Mouse (Mus musculus) forebrain, embryonic 16.5 days (tissue): Measurements from ENCODE around the gene Net1. TPM values are rescaled to one million over a fixed set of nuclear protein-coding genes. Genes with fewer than 3 reads are reported as not detected.
"Not testable (repeated sequence)": the region's sequence is repeated elsewhere in the genome, so short reads cannot be mapped to it uniquely, and the experiment has no call there.

Experiments used
- ATAC-seq: fragments of 200-750 bp; cut with Nextera tagmentation; 2 replicates; pipeline ENCODE4 v1.8.0; 2017; ENCODE audit warnings: mild to moderate bottlenecking, moderate library complexity
- H3K27ac ChIP-seq: fragments of 300-500 bp; sonication (generic); 2 replicates; pipeline ENCODE4 v1.5.1; 2014; ENCODE audit warnings: low read length, control low read depth
- H3K27me3 ChIP-seq: fragments of 300-500 bp; sonication (generic); replicated peaks from 2 replicates; pipeline ENCODE4 v1.6.1; 2014; ENCODE audit warnings: low read length; ENCODE audit not compliant: control insufficient read depth, insufficient read depth
- H3K36me3 ChIP-seq: fragments of 300-500 bp; sonication (generic); 2 replicates; pipeline ENCODE4 v1.6.1; 2014; ENCODE audit not compliant: control insufficient read depth, insufficient read depth
- H3K4me1 ChIP-seq: fragments of 300-500 bp; sonication (generic); replicated peaks from 2 replicates; pipeline ENCODE4 v1.6.1; 2014; ENCODE audit warnings: low read length; ENCODE audit not compliant: control insufficient read depth, insufficient read depth
- H3K4me2 ChIP-seq: fragments of 300-500 bp; sonication (generic); 2 replicates; pipeline ENCODE4 v1.6.1; 2014; ENCODE audit warnings: mild to moderate bottlenecking, low read length, control low read depth
- H3K4me3 ChIP-seq: fragments of 300-500 bp; sonication (generic); replicated peaks from 2 replicates; pipeline ENCODE4 v1.5.1; 2014; ENCODE audit warnings: mild to moderate bottlenecking, low read length, control low read depth
- H3K9ac ChIP-seq: fragments of 300-500 bp; sonication (generic); replicated peaks from 2 replicates; pipeline ENCODE4 v1.6.1; 2014; ENCODE audit warnings: low read depth, low read length, control low read depth
- H3K9me3 ChIP-seq: fragments of 300-500 bp; sonication (generic); 2 replicates; pipeline ENCODE4 v1.6.1; 2016; ENCODE audit warnings: low read length; ENCODE audit not compliant: control insufficient read depth
- WGBS: fragments of 180-500 bp; shearing (Covaris S2); extraction: QIAGEN DNeasy Blood & Tissue Kit; methylation state at CpG from one replicate; pipeline ENCODE4 v1.1.7; 2014; 5-methylcytosine and 5-hydroxymethylcytosine counted together
- polyA plus RNA-seq: library from polyadenylated mRNA; unstranded; fragments of >200 nt; fragmentation: Nextera tagmentation; extraction: Ambion mirVana; gene quantifications from 2 replicates; pipeline ENCODE4 v1.2.1, GENCODE M21; 2015

The Net1 gene
- polyA plus RNA-seq, 1 experiment from 2014 or later: 14.2 TPM

GRCm38 (mm10) chr13:3856252-3856651 lies 61.8 kb downstream of the Net1 start:
- Histone ChIP-seq H3K27me3 (no peaks in the 10 kb centered on the region), H3K4me1 (no peaks in the 10 kb centered on the region), H3K4me3 (no peak overlapping the region), H3K9me3 (no peaks in the 10 kb centered on the region), H3K9ac (no peak overlapping the region), H3K27ac (no peak overlapping the region), H3K4me2 (no peak overlapping the region), H3K36me3 (no peaks in the 10 kb centered on the region)
- no peak for ATAC-seq
- 83% methylated on average over 1 of the region's 1 CpGs for WGBS

GRCm38 (mm10) chr13:3854856-3855255 lies 63.2 kb downstream of the Net1 start:
- 82% methylated on average over 2 of the region's 2 CpGs for WGBS

GRCm38 (mm10) chr13:3853648-3854333 lies 64.2 kb downstream of the Net1 start, which contains the start of gene Calm5:
Calm5 (plus strand) TSS chr13:3854173.
- H3K9ac ChIP-seq, H3K27me3 ChIP-seq, H3K4me3 ChIP-seq, H3K4me2 ChIP-seq, H3K36me3 ChIP-seq, H3K4me1 ChIP-seq, ATAC-seq, H3K9me3 ChIP-seq, H3K27ac ChIP-seq: not testable (repeated sequence)
- 85% methylated on average over 3 of the region's 3 CpGs for WGBS

More at GRCm38 (mm10) chr13:3854856-3855255, 63.2 kb downstream of the Net1 start:
- no peak overlapping the region for H3K4me3 ChIP-seq
- H3K4me1 ChIP-seq: no peaks in the 10 kb centered on the region
- H3K9ac ChIP-seq: no peak overlapping the region
- H3K27ac ChIP-seq: no peak overlapping the region
- ATAC-seq: no peak
- H3K27me3 ChIP-seq: no peaks in the 10 kb centered on the region
- H3K36me3 ChIP-seq: no peaks in the 10 kb centered on the region
- no peaks in the 10 kb centered on the region for H3K9me3 ChIP-seq
- no peak overlapping the region for H3K4me2 ChIP-seq

GRCm38 (mm10) chr13:3850330-3850729 lies 67.7 kb downstream of the Net1 start:
- no peaks in the 10 kb centered on the region for H3K36me3 ChIP-seq
- H3K4me2 ChIP-seq: no peak overlapping the region
- H3K4me3 ChIP-seq: no peak overlapping the region
- WGBS: 80% methylated on average over 1 of the region's 1 CpGs
- H3K27ac ChIP-seq: no peak overlapping the region
- H3K27me3 ChIP-seq: no peaks in the 10 kb centered on the region
- no peaks in the 10 kb centered on the region for H3K9me3 ChIP-seq
- H3K9ac ChIP-seq: no peak overlapping the region
- no peaks in the 10 kb centered on the region for H3K4me1 ChIP-seq
- ATAC-seq: no peak

- not testable (repeated sequence) for H3K4me2 ChIP-seq, H3K27me3 ChIP-seq, H3K9ac ChIP-seq, H3K27ac ChIP-seq, H3K9me3 ChIP-seq, ATAC-seq, H3K4me3 ChIP-seq, H3K4me1 ChIP-seq, H3K36me3 ChIP-seq
Observed at GRCm38 (mm10) chr13:3840662-3841061, 77.4 kb downstream of the Net1 start.

- not testable (repeated sequence) for ATAC-seq, H3K36me3 ChIP-seq, H3K27ac ChIP-seq, H3K9ac ChIP-seq, H3K4me2 ChIP-seq, H3K4me1 ChIP-seq, H3K27me3 ChIP-seq, H3K4me3 ChIP-seq, H3K9me3 ChIP-seq
Observed at GRCm38 (mm10) chr13:3837312-3837807, 80.7 kb downstream of the Net1 start, which contains the start of gene Calm4. Calm4 (plus strand) TSS chr13:3837757.

- not testable (repeated sequence) for ATAC-seq, H3K4me3 ChIP-seq, H3K9ac ChIP-seq, H3K36me3 ChIP-seq, H3K27me3 ChIP-seq, H3K9me3 ChIP-seq, H3K4me2 ChIP-seq, H3K27ac ChIP-seq, H3K4me1 ChIP-seq
Observed at GRCm38 (mm10) chr13:3833644-3834043, 84.4 kb downstream of the Net1 start.

GRCm38 (mm10) chr13:3832450-3832849 lies 85.6 kb downstream of the Net1 start:
- H3K4me2 ChIP-seq: no peak overlapping the region
- ATAC-seq: no peak
- no peak overlapping the region for H3K4me3 ChIP-seq
- no peak overlapping the region for H3K9ac ChIP-seq
- no peak overlapping the region for H3K27ac ChIP-seq
- no peaks in the 10 kb centered on the region for H3K9me3 ChIP-seq
- 76% methylated on average over 2 of the region's 2 CpGs for WGBS
- H3K4me1 ChIP-seq: no peaks in the 10 kb centered on the region
- no peaks in the 10 kb centered on the region for H3K36me3 ChIP-seq
- no peaks in the 10 kb centered on the region for H3K27me3 ChIP-seq
